Mouse (Mus musculus) megakaryocyte, embryonic 14.5 days (primary cell): Measurements from ENCODE around the gene Hist1h4h.

Experiments
- FLI1 ChIP-seq: IDR thresholded peaks from 2 replicates; pipeline ENCODE4 v1.6.1; 2012; ENCODE audit warnings: low read length, inconsistent platforms, mixed read lengths
- GATA1 ChIP-seq: IDR thresholded peaks from 3 replicates; pipeline ENCODE4 v1.6.1; 2012; ENCODE audit warnings: mixed read lengths, low read length, inconsistent platforms, borderline replicate concordance

DNA sequence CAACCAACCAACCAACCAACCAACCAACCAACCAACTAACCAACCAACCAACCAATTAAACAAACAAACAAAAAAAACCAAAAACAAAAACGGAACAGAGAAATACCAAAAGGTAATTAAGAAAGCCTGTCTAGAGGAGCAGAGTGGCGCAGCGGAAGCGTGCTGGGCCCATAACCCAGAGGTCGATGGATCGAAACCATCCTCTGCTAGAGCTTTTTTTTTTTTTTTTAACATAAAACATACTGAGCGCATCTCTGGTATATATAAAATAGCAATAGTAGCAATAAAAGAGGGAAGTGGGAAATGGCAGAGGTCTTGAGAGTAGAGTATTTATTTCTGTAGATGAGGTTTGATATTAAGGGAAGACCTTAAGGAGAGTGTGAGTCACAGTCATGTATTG, 30.9 kb upstream of the Hist1h4h start:
- TF ChIP-seq GATA1, result no peak
- TF ChIP-seq FLI1, result no peak
